Mouse (Mus musculus): ENCODE measurements around the gene Vsx1. TPM values are rescaled to one million over a fixed set of nuclear protein-coding genes. Genes with fewer than 3 reads are reported as not detected.

The Vsx1 gene
- total RNA-seq (2021) (under 1 TPM; 0.10 to 0.14 TPM), polyA plus RNA-seq (2012; rRNA removed) (not detected in 2 replicates)
- long read RNA-seq: 0 reads

DNA sequence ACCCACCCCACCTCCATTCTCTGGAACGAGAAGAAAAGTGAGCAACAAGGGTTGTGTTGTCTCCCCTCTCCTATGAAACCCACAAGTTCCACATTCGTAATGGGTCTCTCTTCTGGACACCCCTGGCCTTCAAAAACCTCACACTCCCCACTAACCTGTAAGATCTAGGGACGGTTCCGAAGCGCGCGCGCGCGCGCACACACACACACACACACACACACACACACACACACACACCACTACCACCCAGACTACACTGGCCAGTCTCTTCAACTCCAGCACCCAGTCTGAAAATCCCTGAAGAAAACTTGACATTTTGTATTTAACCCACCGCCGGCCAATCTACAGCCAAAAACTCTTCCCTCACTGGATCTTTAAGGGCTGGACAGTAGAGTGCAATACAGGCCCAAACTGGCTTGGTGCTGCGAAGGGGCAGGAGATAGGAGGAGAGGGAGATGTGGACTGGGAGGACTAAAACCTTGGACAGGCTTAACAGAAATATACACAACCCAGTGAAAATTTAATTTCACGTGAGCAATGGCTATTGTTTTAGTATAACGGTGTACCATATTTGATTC lies at the start of gene Vsx1:
Gene Vsx1 (minus strand): TSS at position 138 of the 578 bp plus-strand sequence.
- WGBS: 49% methylated on average over 16 of the region's 16 CpGs
- no peaks in the 10 kb centered on the region for H3K4me1 ChIP-seq (ENCODE audit: control insufficient read depth, insufficient read depth, low read length)
- H3K9ac ChIP-seq (ENCODE audit: low read depth, low read length): no peak within 1 kb of the TSS
- H3K4me3 ChIP-seq: peak within 1 kb of the TSS; percentile 22
- TF ChIP-seq CTCF (IDR thresholded peaks at IDR 0.05): no peak
- no peak for TF ChIP-seq POLR2A (IDR thresholded peaks at IDR 0.05; ENCODE audit: insufficient read depth, low read depth, low read length)
- no peak for TF ChIP-seq EP300 (IDR thresholded peaks at IDR 0.05; ENCODE audit: insufficient read depth, low read depth, low read length)
- DNase-seq: no peak
- H3K27me3 ChIP-seq (ENCODE audit: control insufficient read depth, insufficient read depth, low read length): peaks cover 11% of the 10 kb centered on the region
- H3K79me2 ChIP-seq (replicated peaks; ENCODE audit: control insufficient read depth, insufficient read depth, low read length): no peaks in the 10 kb centered on the region
- no peaks in the 10 kb centered on the region for H3K36me3 ChIP-seq (ENCODE audit: control insufficient read depth, insufficient read depth, low read length)
- intact Hi-C loops (cut with DNase I): no loop called here
- H3K27ac ChIP-seq: no peak within 1 kb of the TSS

DNA sequence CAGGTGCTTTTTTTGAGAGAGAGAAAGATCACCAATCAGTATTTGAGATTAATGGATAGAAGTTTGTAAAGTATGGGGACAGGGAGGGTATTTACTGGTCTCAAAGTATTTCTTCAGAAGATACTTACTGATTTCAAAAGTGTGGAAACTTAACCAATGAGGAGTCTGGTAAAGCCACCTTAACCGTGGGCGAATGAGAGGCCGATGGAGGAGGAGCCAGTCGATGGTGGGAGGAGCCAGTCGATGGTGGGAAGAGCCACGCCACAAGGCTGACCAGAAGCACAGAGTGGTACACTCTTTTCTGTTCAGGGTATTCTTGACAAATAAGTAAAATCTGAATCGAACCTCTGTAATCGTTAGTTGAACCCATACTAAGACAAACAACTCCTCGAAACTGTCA lies 48.7 kb upstream of the Vsx1 start:
- no peaks in the 10 kb centered on the region for H3K36me3 ChIP-seq (ENCODE audit: control insufficient read depth, insufficient read depth, low read length)
- H3K9ac ChIP-seq (ENCODE audit: low read depth, low read length): no peak overlapping the region
- no peak for TF ChIP-seq CTCF (IDR thresholded peaks at IDR 0.05)
- TF ChIP-seq EP300 (IDR thresholded peaks at IDR 0.05; ENCODE audit: insufficient read depth, low read depth, low read length): no peak
- no peak for TF ChIP-seq POLR2A (IDR thresholded peaks at IDR 0.05; ENCODE audit: insufficient read depth, low read depth, low read length)
- no peak for DNase-seq
- intact Hi-C loops (cut with DNase I): no loop called here
- no peak overlapping the region for H3K27ac ChIP-seq
- H3K4me1 ChIP-seq (ENCODE audit: control insufficient read depth, insufficient read depth, low read length): no peaks in the 10 kb centered on the region
- H3K27me3 ChIP-seq (ENCODE audit: control insufficient read depth, insufficient read depth, low read length): no peaks in the 10 kb centered on the region
- H3K4me3 ChIP-seq: no peak overlapping the region
- whole genome bisulfite sequencing: 75% methylated on average over 9 of the region's 9 CpGs
- H3K79me2 ChIP-seq (replicated peaks; ENCODE audit: control insufficient read depth, insufficient read depth, low read length): no peaks in the 10 kb centered on the region

DNA sequence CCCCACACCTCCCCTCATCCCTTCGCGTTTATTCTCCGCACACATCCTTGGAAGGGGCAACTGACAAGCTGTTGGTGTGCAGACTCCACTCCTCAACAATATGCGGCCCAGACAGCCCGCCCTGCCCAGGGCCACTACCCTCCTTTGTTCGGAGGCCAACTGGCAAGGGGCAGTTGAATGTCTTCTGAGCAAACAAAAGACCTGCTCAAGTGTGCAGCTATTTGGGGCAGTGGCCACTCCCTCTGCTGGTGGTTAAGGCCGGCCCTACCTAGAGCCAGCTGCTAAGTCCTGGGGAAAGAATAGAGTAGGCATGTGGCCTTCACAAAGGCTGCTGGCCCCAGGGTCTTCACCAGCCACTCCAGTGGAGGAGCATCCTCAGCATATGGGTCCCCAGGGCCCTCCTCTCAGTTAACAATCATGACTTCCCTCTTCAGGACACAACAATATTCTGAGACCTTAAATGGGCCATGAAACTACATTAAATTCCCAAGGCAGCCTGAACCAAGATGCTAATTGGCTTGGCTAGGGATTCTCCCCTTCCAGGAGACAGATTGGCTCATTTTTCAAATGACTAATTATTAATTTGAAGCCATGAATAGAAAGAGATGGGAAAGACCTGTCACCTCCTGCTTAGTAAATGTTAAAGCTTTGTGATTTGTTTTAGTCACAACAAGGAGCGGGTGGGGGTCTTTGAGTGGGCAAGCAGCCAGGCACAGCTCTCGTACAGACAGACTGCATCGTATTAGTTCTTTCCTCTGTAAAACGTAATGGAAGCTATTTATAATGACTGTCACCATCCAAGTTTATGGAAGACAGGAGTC lies 46.8 kb upstream of the Vsx1 start:
- intact Hi-C loops (cut with DNase I): no loop called here
- Histone ChIP-seq H3K4me1 (ENCODE audit: control insufficient read depth, insufficient read depth, low read length) (no peaks in the 10 kb centered on the region), H3K27me3 (ENCODE audit: control insufficient read depth, insufficient read depth, low read length) (no peaks in the 10 kb centered on the region), H3K27ac (no peak overlapping the region), H3K4me3 (no peak overlapping the region), H3K79me2 (replicated peaks; ENCODE audit: control insufficient read depth, insufficient read depth, low read length) (no peaks in the 10 kb centered on the region), H3K36me3 (ENCODE audit: control insufficient read depth, insufficient read depth, low read length) (no peaks in the 10 kb centered on the region), H3K9ac (ENCODE audit: low read depth, low read length) (no peak overlapping the region)
- DNase-seq: no peak
- WGBS: 72% methylated on average over 11 of the region's 11 CpGs
- TF ChIP-seq CTCF (IDR thresholded peaks at IDR 0.05) (no peak), EP300 (IDR thresholded peaks at IDR 0.05; ENCODE audit: insufficient read depth, low read depth, low read length) (no peak), POLR2A (IDR thresholded peaks at IDR 0.05; ENCODE audit: insufficient read depth, low read depth, low read length) (no peak)

GRCm38 (mm10) chr2:150712167-150712674 lies 23.1 kb upstream of the Vsx1 start:
- intact Hi-C loops (cut with DNase I): no loop called here
- Histone ChIP-seq H3K27ac (no peak overlapping the region), H3K4me1 (ENCODE audit: control insufficient read depth, insufficient read depth, low read length) (no peaks in the 10 kb centered on the region), H3K4me3 (no peak overlapping the region), H3K79me2 (replicated peaks; ENCODE audit: control insufficient read depth, insufficient read depth, low read length) (no peaks in the 10 kb centered on the region), H3K27me3 (ENCODE audit: control insufficient read depth, insufficient read depth, low read length) (no peaks in the 10 kb centered on the region), H3K9ac (ENCODE audit: low read depth, low read length) (no peak overlapping the region), H3K36me3 (ENCODE audit: control insufficient read depth, insufficient read depth, low read length) (no peaks in the 10 kb centered on the region)
- TF ChIP-seq EP300 (IDR thresholded peaks at IDR 0.05; ENCODE audit: insufficient read depth, low read depth, low read length) (no peak), CTCF (IDR thresholded peaks at IDR 0.05) (no peak), POLR2A (IDR thresholded peaks at IDR 0.05; ENCODE audit: insufficient read depth, low read depth, low read length) (no peak)
- DNase-seq: no peak
- WGBS: 75% methylated on average over 4 of the region's 4 CpGs

GRCm38 (mm10) chr2:150691481-150692170 lies 2.5 kb upstream of the Vsx1 start:
- no peak for DNase-seq
- H3K9ac ChIP-seq (ENCODE audit: low read depth, low read length): no peak overlapping the region
- H3K4me1 ChIP-seq (ENCODE audit: control insufficient read depth, insufficient read depth, low read length): no peaks in the 10 kb centered on the region
- WGBS: 63% methylated on average over 6 of the region's 6 CpGs
- intact Hi-C loops (cut with DNase I): no loop called here
- TF ChIP-seq CTCF (IDR thresholded peaks at IDR 0.05): no peak
- H3K79me2 ChIP-seq (replicated peaks; ENCODE audit: control insufficient read depth, insufficient read depth, low read length): no peaks in the 10 kb centered on the region
- H3K36me3 ChIP-seq (ENCODE audit: control insufficient read depth, insufficient read depth, low read length): no peaks in the 10 kb centered on the region
- H3K4me3 ChIP-seq: no peak overlapping the region
- peaks cover 10% of the 10 kb centered on the region for H3K27me3 ChIP-seq (ENCODE audit: control insufficient read depth, insufficient read depth, low read length)
- no peak overlapping the region for H3K27ac ChIP-seq

Measured in heart, adult 2 months (tissue).